Mouse (Mus musculus) heart, adult 11 months (tissue): ENCODE measurements around the gene Fam98b.

Source experiments
- DNase-seq: peaks from one replicate; pipeline ENCODE4 v3.0.0; 2022

The Fam98b gene

GRCm38 (mm10) chr2:117249255-117250000, at the start of gene Fam98b:
Gene Fam98b (plus strand): TSS chr2:117249739.
- peak; percentile 99 for DNase-seq

GRCm38 (mm10) chr2:117200869-117201338, 48.6 kb upstream of the Fam98b start:
- DNase-seq = peak; percentile 69

- peak; percentile 89 for DNase-seq
These were observed 46.2 kb upstream of the Fam98b start for GRCm38 (mm10) chr2:117203350-117203749.

- DNase-seq = peak; percentile 81
These were observed 45.0 kb upstream of the Fam98b start for GRCm38 (mm10) chr2:117204534-117204933.

GRCm38 (mm10) chr2:117205066-117205465, 44.5 kb upstream of the Fam98b start:
- peak; percentile 70 for DNase-seq

GRCm38 (mm10) chr2:117210416-117211085, 39.0 kb upstream of the Fam98b start:
- DNase-seq = peak; percentile 95

GRCm38 (mm10) chr2:117216152-117216551, 33.4 kb upstream of the Fam98b start:
- DNase-seq = peak; percentile 76

GRCm38 (mm10) chr2:117217695-117218216, 31.8 kb upstream of the Fam98b start:
- peak; percentile 60 for DNase-seq

GRCm38 (mm10) chr2:117219536-117219935, 30.0 kb upstream of the Fam98b start:
- peak; percentile 75 for DNase-seq

GRCm38 (mm10) chr2:117222651-117223050, 26.9 kb upstream of the Fam98b start:
- peak; percentile 83 for DNase-seq

GRCm38 (mm10) chr2:117228601-117229125, 20.9 kb upstream of the Fam98b start:
- DNase-seq = peak; percentile 88

GRCm38 (mm10) chr2:117230261-117230660, 19.3 kb upstream of the Fam98b start:
- peak; percentile 66 for DNase-seq

GRCm38 (mm10) chr2:117231257-117231656, 18.3 kb upstream of the Fam98b start:
- peak; percentile 94 for DNase-seq

- no peak for DNase-seq
These were observed 7.6 kb upstream of the Fam98b start for GRCm38 (mm10) chr2:117241953-117242352.

GRCm38 (mm10) chr2:117250001-117250510, 517 bp downstream of the Fam98b start:
- no peak for DNase-seq

GRCm38 (mm10) chr2:117255415-117255814, 5.9 kb downstream of the Fam98b start:
- DNase-seq = no peak

- peak; percentile 33 for DNase-seq
These were observed 8.1 kb downstream of the Fam98b start for GRCm38 (mm10) chr2:117257617-117258016.

GRCm38 (mm10) chr2:117262184-117262583, 12.6 kb downstream of the Fam98b start:
- DNase-seq = no peak

GRCm38 (mm10) chr2:117263786-117264408, 14.4 kb downstream of the Fam98b start:
- DNase-seq = peak; percentile 90

GRCm38 (mm10) chr2:117288291-117288690, 38.8 kb downstream of the Fam98b start:
- DNase-seq = no peak

GRCm38 (mm10) chr2:117299596-117300448, 50.3 kb downstream of the Fam98b start:
- no peak for DNase-seq
